Mouse (Mus musculus): Measurements from ENCODE around the gene Hras. TPM values are rescaled to one million over a fixed set of nuclear protein-coding genes. Genes with fewer than 3 reads are reported as not detected.

Hras gene
- total and polyA plus RNA-seq, 3 experiments: 149 to 183 TPM; not detected in 1

DNA sequence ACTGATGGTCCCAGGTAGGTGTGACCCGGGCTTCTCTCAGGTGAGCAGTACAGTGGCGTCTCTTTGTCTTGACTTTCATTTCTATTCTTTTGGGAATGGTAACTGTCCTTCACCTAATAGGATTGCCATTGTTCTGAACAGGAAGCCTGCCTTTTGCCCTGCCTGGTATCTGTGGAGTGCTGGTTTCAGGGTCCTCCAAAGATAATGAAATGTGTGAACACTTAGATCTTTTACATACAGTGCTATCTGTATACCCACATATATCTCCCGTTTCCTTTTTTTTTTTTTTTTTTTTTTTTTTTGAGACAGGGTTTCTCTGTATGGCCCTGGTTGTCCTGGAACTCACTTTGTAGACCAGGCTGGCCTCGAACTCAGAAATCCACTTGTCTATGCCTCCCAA, 52.5 kb downstream of the Hras start (continued):
- TF ChIP-seq SIN3A (IDR thresholded peaks at IDR 0.05; ENCODE audit: low read length) (peak; percentile 33; the same call in 1 of the 2 replicates), GABPA (IDR thresholded peaks at IDR 0.05; ENCODE audit: low read depth, low read length) (no peak), ZKSCAN1 (IDR thresholded peaks at IDR 0.05; ENCODE audit: low read depth, low read length) (no peak), EP300 (IDR thresholded peaks at IDR 0.05; ENCODE audit: low read depth in 1 of 2, low read length in 2 of 2) (peak; percentile 83 to 89), POLR2AphosphoS5 (IDR thresholded peaks at IDR 0.05; ENCODE audit: borderline replicate concordance, low read depth, low read length) (no peak), NRF1 (IDR thresholded peaks at IDR 0.05; ENCODE audit: insufficient read depth, low read depth, low read length, poor library complexity, severe bottlenecking) (no peak), POLR2A (IDR thresholded peaks at IDR 0.05; ENCODE audit: control insufficient read depth in 1 of 2, insufficient read depth in 1 of 2, low read depth in 1 of 2, low read length in 2 of 2, poor library complexity in 1 of 2) (no peak), TAL1 (IDR thresholded peaks at IDR 0.05; ENCODE audit: low read length) (peak; percentile 59), RCOR1 (IDR thresholded peaks at IDR 0.05; ENCODE audit: low read depth, low read length) (peak; percentile 45; the same call in 1 of the 2 replicates), BHLHE40 (IDR thresholded peaks at IDR 0.05; ENCODE audit: borderline replicate concordance, low read depth, low read length) (no peak)

Other genes starting within 250 kb of the Hras start
- gene Ifitm5, start 243.7 kb downstream of the Hras start, total RNA-seq (2012; rRNA removed): 0.31 TPM in 1 of 2 replicates, not detected in the other
- 1 to 10 TPM in 1 of 2 experiments, not detected in 1; 1.1 TPM for gene Ifitm5, start 243.7 kb downstream of the Hras start, polyA plus RNA-seq (2012; ENCODE audit: insufficient read depth in 1 of 2, insufficient read length in 2 of 2, low read depth in 1 of 2, low replicate concordance in 2 of 2, missing spikeins in 1 of 2)
- gene Gm45717, start 238.1 kb downstream of the Hras start, total RNA-seq (2012; rRNA removed): not detected in 2 replicates
- gene Gm45717, start 238.1 kb downstream of the Hras start, polyA plus RNA-seq (2012; ENCODE audit: insufficient read depth in 1 of 2, insufficient read length in 2 of 2, low read depth in 1 of 2, low replicate concordance in 2 of 2, missing spikeins in 1 of 2): not detected
- 177 and 213 TPM in 2 replicates for gene Ifitm2, start 238.0 kb downstream of the Hras start, total RNA-seq (2012; rRNA removed)
- gene Ifitm2, start 238.0 kb downstream of the Hras start, polyA plus RNA-seq (2012; ENCODE audit: insufficient read depth in 1 of 2, insufficient read length in 2 of 2, low read depth in 1 of 2, low replicate concordance in 2 of 2, missing spikeins in 1 of 2): 100 to 1,000 TPM in 1 of 2 experiments, not detected in 1; 317 TPM
- gene Ifitm1, start 226.8 kb downstream of the Hras start, total RNA-seq (2012; rRNA removed): 0.23 TPM in 1 of 2 replicates, not detected in the other
- gene Ifitm1, start 226.8 kb downstream of the Hras start, polyA plus RNA-seq (2012; ENCODE audit: insufficient read depth in 1 of 2, insufficient read length in 2 of 2, low read depth in 1 of 2, low replicate concordance in 2 of 2, missing spikeins in 1 of 2): not detected
- gene Ifitm3, start 183.2 kb downstream of the Hras start, total RNA-seq (2012; rRNA removed): 4.2 and 6.4 TPM in 2 replicates
- gene Ifitm3, start 183.2 kb downstream of the Hras start, polyA plus RNA-seq (2012; ENCODE audit: insufficient read depth in 1 of 2, insufficient read length in 2 of 2, low read depth in 1 of 2, low replicate concordance in 2 of 2, missing spikeins in 1 of 2): 10 to 100 TPM in 1 of 2 experiments, not detected in 1; 12.8 TPM
- not detected in 2 replicates for gene Ifitm6, start 176.1 kb downstream of the Hras start, total RNA-seq (2012; rRNA removed)
- gene Ifitm6, start 176.1 kb downstream of the Hras start, polyA plus RNA-seq (2012; ENCODE audit: insufficient read depth in 1 of 2, insufficient read length in 2 of 2, low read depth in 1 of 2, low replicate concordance in 2 of 2, missing spikeins in 1 of 2): not detected
- gene Gm17387, start 164.9 kb downstream of the Hras start, total RNA-seq (2012; rRNA removed): not detected in 2 replicates
- not detected for gene Gm17387, start 164.9 kb downstream of the Hras start, polyA plus RNA-seq (2012; ENCODE audit: insufficient read depth in 1 of 2, insufficient read length in 2 of 2, low read depth in 1 of 2, low replicate concordance in 2 of 2, missing spikeins in 1 of 2)
- 0.78 and 0.81 TPM in 2 replicates for gene B4galnt4, start 132.9 kb downstream of the Hras start, total RNA-seq (2012; rRNA removed)
- gene B4galnt4, start 132.9 kb downstream of the Hras start, polyA plus RNA-seq (2012; ENCODE audit: insufficient read depth in 1 of 2, insufficient read length in 2 of 2, low read depth in 1 of 2, low replicate concordance in 2 of 2, missing spikeins in 1 of 2): 1 to 10 TPM in 1 of 2 experiments, not detected in 1; 8.0 TPM
- gene Pkp3, start 115.8 kb downstream of the Hras start, total RNA-seq (2012; rRNA removed): not detected in 2 replicates
- gene Pkp3, start 115.8 kb downstream of the Hras start, polyA plus RNA-seq (2012; ENCODE audit: insufficient read depth in 1 of 2, insufficient read length in 2 of 2, low read depth in 1 of 2, low replicate concordance in 2 of 2, missing spikeins in 1 of 2): not detected
- 8.3 and 8.6 TPM in 2 replicates for gene Sigirr, start 93.4 kb downstream of the Hras start, total RNA-seq (2012; rRNA removed)
- 10 to 100 TPM in 1 of 2 experiments, not detected in 1; 17.5 TPM for gene Sigirr, start 93.4 kb downstream of the Hras start, polyA plus RNA-seq (2012; ENCODE audit: insufficient read depth in 1 of 2, insufficient read length in 2 of 2, low read depth in 1 of 2, low replicate concordance in 2 of 2, missing spikeins in 1 of 2)
- 0.08 TPM in 1 of 2 replicates, not detected in the other for gene Ano9, start 76.2 kb downstream of the Hras start, total RNA-seq (2012; rRNA removed)
- gene Ano9, start 76.2 kb downstream of the Hras start, polyA plus RNA-seq (2012; ENCODE audit: insufficient read depth in 1 of 2, insufficient read length in 2 of 2, low read depth in 1 of 2, low replicate concordance in 2 of 2, missing spikeins in 1 of 2): under 1 TPM in 1 of 2 experiments, not detected in 1; 0.03 TPM
- gene Ptdss2, start 71.6 kb downstream of the Hras start, total RNA-seq (2012; rRNA removed): 12.2 and 16.9 TPM in 2 replicates
- 10 to 100 TPM in 1 of 2 experiments, not detected in 1; 44.9 TPM for gene Ptdss2, start 71.6 kb downstream of the Hras start, polyA plus RNA-seq (2012; ENCODE audit: insufficient read depth in 1 of 2, insufficient read length in 2 of 2, low read depth in 1 of 2, low replicate concordance in 2 of 2, missing spikeins in 1 of 2)
- gene Rnh1, start 21.1 kb downstream of the Hras start, total RNA-seq (2012; rRNA removed): 69.6 and 71.4 TPM in 2 replicates
- gene Rnh1, start 21.1 kb downstream of the Hras start, polyA plus RNA-seq (2012; ENCODE audit: insufficient read depth in 1 of 2, insufficient read length in 2 of 2, low read depth in 1 of 2, low replicate concordance in 2 of 2, missing spikeins in 1 of 2): 10 to 100 TPM in 1 of 2 experiments, not detected in 1; 94.5 TPM
- 1.0 and 1.6 TPM in 2 replicates for gene Lrrc56, start 152 bp upstream of the Hras start, total RNA-seq (2012; rRNA removed)
- gene Lrrc56, start 152 bp upstream of the Hras start, polyA plus RNA-seq (2012; ENCODE audit: insufficient read depth in 1 of 2, insufficient read length in 2 of 2, low read depth in 1 of 2, low replicate concordance in 2 of 2, missing spikeins in 1 of 2): 1 to 10 TPM in 1 of 2 experiments, not detected in 1; 5.5 TPM
- not detected in 2 replicates for gene Lmntd2, start 20.1 kb upstream of the Hras start, total RNA-seq (2012; rRNA removed)
- gene Lmntd2, start 20.1 kb upstream of the Hras start, polyA plus RNA-seq (2012; ENCODE audit: insufficient read depth in 1 of 2, insufficient read length in 2 of 2, low read depth in 1 of 2, low replicate concordance in 2 of 2, missing spikeins in 1 of 2): under 1 TPM in 1 of 2 experiments, not detected in 1; 0.43 TPM
- 7.0 and 7.6 TPM in 2 replicates for gene Rassf7, start 21.9 kb upstream of the Hras start, total RNA-seq (2012; rRNA removed)
- 1 to 10 TPM in 1 of 2 experiments, not detected in 1; 9.5 TPM for gene Rassf7, start 21.9 kb upstream of the Hras start, polyA plus RNA-seq (2012; ENCODE audit: insufficient read depth in 1 of 2, insufficient read length in 2 of 2, low read depth in 1 of 2, low replicate concordance in 2 of 2, missing spikeins in 1 of 2)
- 65.0 and 66.1 TPM in 2 replicates for gene Phrf1, start 34.8 kb upstream of the Hras start, total RNA-seq (2012; rRNA removed)
- gene Phrf1, start 34.8 kb upstream of the Hras start, polyA plus RNA-seq (2012; ENCODE audit: insufficient read depth in 1 of 2, insufficient read length in 2 of 2, low read depth in 1 of 2, low replicate concordance in 2 of 2, missing spikeins in 1 of 2): 1,000 to 10,000 TPM in 1 of 2 experiments, 10 to 100 TPM in 1; 91.2 to 1,029 TPM
- 0.52 and 1.9 TPM in 2 replicates for gene Irf7, start 72.5 kb upstream of the Hras start, total RNA-seq (2012; rRNA removed)
- 1 to 10 TPM in 1 of 2 experiments, not detected in 1; 2.0 TPM for gene Irf7, start 72.5 kb upstream of the Hras start, polyA plus RNA-seq (2012; ENCODE audit: insufficient read depth in 1 of 2, insufficient read length in 2 of 2, low read depth in 1 of 2, low replicate concordance in 2 of 2, missing spikeins in 1 of 2)
- gene Cdhr5, start 82.8 kb upstream of the Hras start, total RNA-seq (2012; rRNA removed): not detected in 2 replicates
- gene Cdhr5, start 82.8 kb upstream of the Hras start, polyA plus RNA-seq (2012; ENCODE audit: insufficient read depth in 1 of 2, insufficient read length in 2 of 2, low read depth in 1 of 2, low replicate concordance in 2 of 2, missing spikeins in 1 of 2): not detected
- not detected in 2 replicates for gene Sct, start 85.1 kb upstream of the Hras start, total RNA-seq (2012; rRNA removed)
- gene Sct, start 85.1 kb upstream of the Hras start, polyA plus RNA-seq (2012; ENCODE audit: insufficient read depth in 1 of 2, insufficient read length in 2 of 2, low read depth in 1 of 2, low replicate concordance in 2 of 2, missing spikeins in 1 of 2): not detected
- not detected in 2 replicates for gene Drd4, start 98.0 kb upstream of the Hras start, total RNA-seq (2012; rRNA removed)
- not detected for gene Drd4, start 98.0 kb upstream of the Hras start, polyA plus RNA-seq (2012; ENCODE audit: insufficient read depth in 1 of 2, insufficient read length in 2 of 2, low read depth in 1 of 2, low replicate concordance in 2 of 2, missing spikeins in 1 of 2)
- 9.8 and 13.2 TPM in 2 replicates for gene Deaf1, start 133.7 kb upstream of the Hras start, total RNA-seq (2012; rRNA removed)
- gene Deaf1, start 133.7 kb upstream of the Hras start, polyA plus RNA-seq (2012; ENCODE audit: insufficient read depth in 1 of 2, insufficient read length in 2 of 2, low read depth in 1 of 2, low replicate concordance in 2 of 2, missing spikeins in 1 of 2): 10 to 100 TPM in 1 of 2 experiments, not detected in 1; 91.1 TPM
- gene Tmem80, start 133.7 kb upstream of the Hras start, total RNA-seq (2012; rRNA removed): 12.2 and 12.3 TPM in 2 replicates
- 10 to 100 TPM in 1 of 2 experiments, not detected in 1; 27.7 TPM for gene Tmem80, start 133.7 kb upstream of the Hras start, polyA plus RNA-seq (2012; ENCODE audit: insufficient read depth in 1 of 2, insufficient read length in 2 of 2, low read depth in 1 of 2, low replicate concordance in 2 of 2, missing spikeins in 1 of 2)
- 0.46 TPM in 1 of 2 replicates, not detected in the other for gene Eps8l2, start 144.9 kb upstream of the Hras start, total RNA-seq (2012; rRNA removed)
- under 1 TPM in 1 of 2 experiments, not detected in 1; 0.10 TPM for gene Eps8l2, start 144.9 kb upstream of the Hras start, polyA plus RNA-seq (2012; ENCODE audit: insufficient read depth in 1 of 2, insufficient read length in 2 of 2, low read depth in 1 of 2, low replicate concordance in 2 of 2, missing spikeins in 1 of 2)
- gene Taldo1, start 198.2 kb upstream of the Hras start, total RNA-seq (2012; rRNA removed): 415 and 498 TPM in 2 replicates
- gene Taldo1, start 198.2 kb upstream of the Hras start, polyA plus RNA-seq (2012; ENCODE audit: insufficient read depth in 1 of 2, insufficient read length in 2 of 2, low read depth in 1 of 2, low replicate concordance in 2 of 2, missing spikeins in 1 of 2): 100 to 1,000 TPM in 1 of 2 experiments, not detected in 1; 298 TPM
- 21.0 and 21.6 TPM in 2 replicates for gene Gatd1, start 220.1 kb upstream of the Hras start, total RNA-seq (2012; rRNA removed)
- gene Gatd1, start 220.1 kb upstream of the Hras start, polyA plus RNA-seq (2012; ENCODE audit: insufficient read depth in 1 of 2, insufficient read length in 2 of 2, low read depth in 1 of 2, low replicate concordance in 2 of 2, missing spikeins in 1 of 2): 10 to 100 TPM in 1 of 2 experiments, not detected in 1; 35.9 TPM
- not detected in 2 replicates for gene Cend1, start 235.5 kb upstream of the Hras start, total RNA-seq (2012; rRNA removed)
- gene Cend1, start 235.5 kb upstream of the Hras start, polyA plus RNA-seq (2012; ENCODE audit: insufficient read depth in 1 of 2, insufficient read length in 2 of 2, low read depth in 1 of 2, low replicate concordance in 2 of 2, missing spikeins in 1 of 2): not detected
- 17.7 and 23.8 TPM in 2 replicates for gene Slc25a22, start 243.9 kb upstream of the Hras start, total RNA-seq (2012; rRNA removed)
- 10 to 100 TPM in 1 of 2 experiments, not detected in 1; 46.0 TPM for gene Slc25a22, start 243.9 kb upstream of the Hras start, polyA plus RNA-seq (2012; ENCODE audit: insufficient read depth in 1 of 2, insufficient read length in 2 of 2, low read depth in 1 of 2, low replicate concordance in 2 of 2, missing spikeins in 1 of 2)

All from MEL (cell line).